Mouse (Mus musculus): ENCODE measurements around the gene Zcchc7.

- no peak for TF ChIP-seq GATA1 (IDR thresholded peaks at IDR 0.05; ENCODE audit: low read length)
- no peak for TF ChIP-seq TAL1 (IDR thresholded peaks at IDR 0.05; ENCODE audit: low read length)
These were observed 191.8 kb downstream of the Zcchc7 start for GRCm38 (mm10) chr4:44947464-44947863.

Measured in erythroblast, embryonic 14.5 days (primary cell).